Mouse (Mus musculus): ENCODE measurements around the gene Plcxd2.

GRCm38 (mm10) chr16:46046906-46047305 is 36.9 kb upstream of the Plcxd2 start:
- TF ChIP-seq CTCF (IDR thresholded peaks at IDR 0.05; ENCODE audit: borderline replicate concordance, control insufficient read depth, extremely low read depth, insufficient read depth, low read length, poor library complexity) = no peak
- no peak for TF ChIP-seq POLR2A (IDR thresholded peaks at IDR 0.05; ENCODE audit: control insufficient read depth, extremely low read depth, insufficient read depth, low read length, poor library complexity)

Measured in thymus, adult 2 months (tissue).